Mouse (Mus musculus) hindbrain, embryonic 15.5 days (tissue): Measurements from ENCODE around the gene Actn4. TPM values are rescaled to one million over a fixed set of nuclear protein-coding genes. Genes with fewer than 3 reads are reported as not detected.

Experiments
- ATAC-seq: fragments of 200-750 bp; cut with Nextera tagmentation; 2 replicates; pipeline ENCODE4 v1.8.0; 2017; ENCODE audit warnings: low read depth, moderate number of reproducible peaks, moderate TSS enrichment; ENCODE audit not compliant: low FRiP score
- H3K27ac ChIP-seq: fragments of 300-500 bp; sonication (generic); replicated peaks from 2 replicates; pipeline ENCODE4 v1.5.1; 2015; ENCODE audit warnings: mild to moderate bottlenecking, inconsistent platforms
- H3K27me3 ChIP-seq: fragments of 300-500 bp; sonication (generic); 2 replicates; pipeline ENCODE4 v1.6.1; 2015; ENCODE audit warnings: control low read depth, inconsistent platforms
- H3K36me3 ChIP-seq: fragments of 300-500 bp; sonication (generic); 2 replicates; pipeline ENCODE4 v1.6.1; 2015; ENCODE audit warnings: control low read depth, inconsistent platforms
- H3K4me1 ChIP-seq: fragments of 300-500 bp; sonication (generic); replicated peaks from 2 replicates; pipeline ENCODE4 v1.6.1; 2015; ENCODE audit warnings: control low read depth, inconsistent platforms
- H3K4me2 ChIP-seq: fragments of 300-500 bp; sonication (generic); 2 replicates; pipeline ENCODE4 v1.6.1; 2015; ENCODE audit warnings: moderate library complexity, mild to moderate bottlenecking, inconsistent platforms
- H3K4me3 ChIP-seq: fragments of 300-500 bp; sonication (generic); 2 replicates; pipeline ENCODE4 v1.5.1; 2015; ENCODE audit warnings: mild to moderate bottlenecking, inconsistent platforms
- H3K9ac ChIP-seq: fragments of 300-500 bp; sonication (generic); 2 replicates; pipeline ENCODE4 v1.6.1; 2015; ENCODE audit warnings: inconsistent platforms
- H3K9me3 ChIP-seq: fragments of 300-500 bp; sonication (generic); 2 replicates; pipeline ENCODE4 v1.6.1; 2016; ENCODE audit warnings: control low read depth, inconsistent platforms
- WGBS: fragments of 180-500 bp; shearing (Covaris S2); methylation state at CpG from one replicate; pipeline ENCODE4 v1.1.7; 2015; 5-methylcytosine and 5-hydroxymethylcytosine counted together
- polyA plus RNA-seq: library from polyadenylated mRNA; unstranded; fragments of >200 nt; fragmentation: Nextera tagmentation; extraction: Ambion mirVana; gene quantifications from 2 replicates; pipeline ENCODE4 v1.2.1, GENCODE M21; 2015

Gene Actn4
- polyA plus RNA-seq, 1 experiment from 2014 or later = 154 TPM

DNA sequence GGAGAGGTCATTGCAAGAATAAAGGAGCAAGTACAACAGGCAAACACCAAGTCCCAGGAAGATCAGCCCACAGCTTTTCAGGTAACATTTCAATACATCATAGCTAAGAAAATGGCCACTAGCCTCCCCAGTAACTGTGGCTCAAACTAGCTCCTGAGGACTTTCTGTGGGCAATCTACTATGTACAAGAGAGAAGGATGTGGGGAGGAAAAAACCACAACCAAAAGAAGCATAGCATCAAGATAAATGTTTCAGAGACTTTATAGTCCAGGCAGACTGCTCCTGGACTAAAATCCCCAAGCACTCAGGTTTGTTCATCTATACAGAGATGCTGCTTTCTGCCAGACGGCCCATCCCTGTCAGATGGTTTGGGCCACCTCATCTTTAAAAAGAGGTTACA lies 5.9 kb downstream of the Actn4 start:
- Histone ChIP-seq H3K27me3 (no peaks in the 10 kb centered on the region), H3K4me3 (no peak overlapping the region), H3K4me1 (peaks cover 67% of the 10 kb centered on the region), H3K36me3 (no peaks in the 10 kb centered on the region), H3K27ac (no peak overlapping the region), H3K4me2 (no peak overlapping the region), H3K9ac (no peak overlapping the region), H3K9me3 (no peaks in the 10 kb centered on the region)
- ATAC-seq = no peak
- 90% methylated on average over 1 of the region's 1 CpGs for WGBS

DNA sequence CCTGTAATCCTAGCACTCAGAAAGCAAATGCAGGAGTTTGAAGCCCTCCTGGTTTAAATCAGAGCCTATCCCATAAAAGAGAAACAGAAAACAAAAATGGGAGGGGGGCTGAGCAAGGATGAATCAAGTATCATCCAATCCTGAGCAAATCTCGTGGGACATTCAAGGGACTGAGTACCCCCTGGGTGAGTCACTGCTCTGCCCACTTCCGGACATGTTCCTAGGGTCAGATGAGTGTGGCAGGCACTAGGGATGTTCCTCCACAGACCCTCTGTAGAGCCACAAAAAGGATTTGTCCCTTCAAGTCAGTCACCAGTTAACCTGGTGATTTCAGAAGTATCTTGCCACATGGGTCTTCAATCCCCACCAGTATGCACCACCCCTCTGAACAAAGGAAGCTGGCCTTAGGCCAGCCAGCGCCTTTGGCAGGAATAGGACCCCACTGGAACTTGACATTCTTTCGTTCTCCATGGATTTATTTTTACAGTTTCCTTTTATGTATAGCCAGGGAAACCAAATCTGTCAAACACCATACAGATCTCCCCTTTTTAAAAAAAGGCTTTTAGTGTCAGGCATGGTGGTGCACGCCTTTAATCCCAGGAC lies 6.7 kb downstream of the Actn4 start:
- Histone ChIP-seq H3K27ac (peak overlapping the region; percentile 50; the same call in 1 of the 2 replicates), H3K9ac (no peak overlapping the region), H3K4me2 (no peak overlapping the region), H3K4me3 (no peak overlapping the region), H3K4me1 (peaks cover 58% of the 10 kb centered on the region), H3K9me3 (no peaks in the 10 kb centered on the region), H3K36me3 (no peaks in the 10 kb centered on the region), H3K27me3 (no peaks in the 10 kb centered on the region)
- WGBS = 41% methylated on average over 5 of the region's 5 CpGs
- peak; percentile 15; the same call in 1 of the 2 replicates for ATAC-seq

DNA sequence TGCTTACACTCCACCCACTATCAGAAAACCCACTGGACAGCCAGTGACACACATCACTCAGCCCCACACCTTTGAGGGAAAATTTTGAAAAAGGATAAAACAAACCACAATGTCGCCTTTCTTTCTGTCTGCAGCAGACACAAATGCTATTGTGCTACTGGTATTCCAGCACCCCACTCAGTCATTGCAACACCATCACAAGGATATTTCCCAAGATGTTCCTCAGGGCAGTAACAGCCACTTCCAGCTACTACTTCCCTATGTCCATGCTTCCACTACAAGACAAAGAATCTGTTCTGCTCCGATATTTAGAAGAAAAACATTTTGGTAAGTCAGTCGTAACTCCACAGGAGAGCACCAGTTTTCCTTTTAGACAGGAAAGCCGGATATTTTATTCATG lies 7.4 kb downstream of the Actn4 start:
- Histone ChIP-seq H3K27ac (0 out of 2 replicates have a peak overlapping the region, but pooled peaks have one; percentile 33), H3K9me3 (no peaks in the 10 kb centered on the region), H3K4me1 (peaks cover 52% of the 10 kb centered on the region), H3K27me3 (no peaks in the 10 kb centered on the region), H3K4me3 (no peak overlapping the region), H3K4me2 (no peak overlapping the region), H3K36me3 (no peaks in the 10 kb centered on the region), H3K9ac (no peak overlapping the region)
- 75% methylated on average over 4 of the region's 4 CpGs for WGBS
- ATAC-seq = no peak

DNA sequence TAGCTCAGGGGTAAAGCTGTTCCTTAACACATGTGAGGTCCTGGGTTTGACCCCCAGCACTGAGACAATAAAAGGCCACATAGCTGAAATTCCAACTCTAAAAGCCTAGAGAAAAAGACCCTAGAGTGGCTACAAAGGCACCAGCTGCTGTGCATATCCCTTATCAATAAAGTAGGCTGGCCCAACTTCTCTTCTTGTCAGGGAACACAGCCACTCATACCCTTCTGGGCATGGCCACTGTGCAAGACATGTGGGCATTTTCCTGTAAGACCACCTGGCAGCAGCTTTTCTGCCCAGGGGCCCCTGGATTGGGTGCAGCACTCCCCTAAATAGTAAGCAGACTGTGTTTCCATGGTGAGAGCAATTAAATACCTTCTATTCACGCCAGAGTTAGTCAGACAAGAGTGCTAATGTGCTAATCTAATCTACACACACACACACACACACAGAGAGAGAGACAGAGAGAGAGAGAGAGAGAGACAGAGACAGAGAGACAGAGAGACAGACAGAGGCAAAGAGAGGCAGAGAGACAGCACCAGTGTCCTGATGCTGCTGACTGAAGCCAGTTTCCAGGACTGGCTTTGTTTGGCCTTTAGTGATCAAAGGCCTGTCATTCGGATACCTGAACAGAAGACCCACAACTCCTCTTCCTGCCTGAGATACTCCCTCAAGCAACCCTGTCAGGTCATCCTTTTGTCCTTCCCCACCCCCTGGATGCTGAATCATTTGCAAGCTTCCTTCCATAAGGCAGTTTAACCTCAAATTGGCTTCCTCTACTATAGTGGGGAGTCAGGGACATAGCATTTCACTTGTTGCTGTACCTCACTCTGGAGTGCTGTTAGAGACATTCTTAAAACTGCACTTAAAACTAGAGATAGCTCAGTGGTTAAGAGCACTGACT lies 8.4 kb downstream of the Actn4 start:
- Histone ChIP-seq H3K4me1 (peaks cover 41% of the 10 kb centered on the region), H3K4me2 (no peak overlapping the region)
- 11% methylated on average over 2 of the region's 2 CpGs for WGBS

DNA sequence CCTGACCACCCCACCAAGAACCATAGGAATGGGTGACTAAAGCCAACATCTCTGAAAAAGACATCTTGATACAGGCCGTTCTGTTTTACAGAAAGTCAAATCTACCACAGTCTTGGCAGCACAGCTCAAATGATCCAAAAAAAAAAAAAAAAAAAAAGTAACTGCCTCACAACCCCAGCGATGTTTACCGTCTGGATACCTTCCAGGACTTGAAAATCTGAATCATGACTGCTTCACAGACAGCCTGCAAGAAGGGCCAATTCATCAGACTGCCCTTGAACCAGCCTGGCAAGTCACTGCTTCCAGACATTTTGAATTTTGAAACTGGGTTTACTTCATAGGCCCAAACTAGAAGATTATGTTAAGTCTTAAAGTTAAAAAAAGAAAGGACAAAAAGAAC lies 9.4 kb downstream of the Actn4 start:
- no peak for ATAC-seq
- no peaks in the 10 kb centered on the region for H3K36me3 ChIP-seq
- H3K27me3 ChIP-seq = no peaks in the 10 kb centered on the region
- no peak overlapping the region for H3K4me3 ChIP-seq
- WGBS = 31% methylated on average over 3 of the region's 3 CpGs
- H3K4me2 ChIP-seq = no peak overlapping the region
- 0 out of 2 replicates have a peak overlapping the region, but pooled peaks have one; percentile 6 for H3K27ac ChIP-seq
- H3K9me3 ChIP-seq = no peaks in the 10 kb centered on the region
- peaks cover 34% of the 10 kb centered on the region for H3K4me1 ChIP-seq
- no peak overlapping the region for H3K9ac ChIP-seq

More for the DNA sequence above, 8.4 kb downstream of the Actn4 start:
- Histone ChIP-seq H3K9ac (no peak overlapping the region), H3K27me3 (no peaks in the 10 kb centered on the region), H3K27ac (peak overlapping the region; percentile 35), H3K36me3 (no peaks in the 10 kb centered on the region), H3K4me3 (no peak overlapping the region), H3K9me3 (no peaks in the 10 kb centered on the region)
- peak; percentile 40; the same call in 1 of the 2 replicates for ATAC-seq

DNA sequence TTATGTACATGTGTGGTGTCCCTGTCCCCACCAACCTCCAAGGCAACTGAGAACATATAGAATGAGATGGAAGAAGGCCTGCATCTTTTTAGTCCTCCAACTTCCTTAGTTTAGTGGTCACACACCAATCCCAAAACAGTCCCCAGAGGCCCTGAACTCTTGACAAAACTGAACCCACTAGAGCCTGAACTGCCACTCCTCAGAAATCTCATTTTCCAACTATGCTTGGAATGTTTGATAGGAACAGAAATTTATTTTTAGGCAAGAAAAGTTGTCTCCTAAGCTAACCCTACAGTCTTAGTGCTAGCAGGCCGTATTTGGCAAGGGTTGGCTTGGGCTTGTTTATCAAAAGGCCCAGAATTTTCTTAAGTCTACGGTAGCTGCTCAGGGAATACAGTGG lies 10.4 kb downstream of the Actn4 start:
- H3K27ac ChIP-seq = no peak overlapping the region
- no peaks in the 10 kb centered on the region for H3K9me3 ChIP-seq
- H3K4me3 ChIP-seq = no peak overlapping the region
- H3K27me3 ChIP-seq = no peaks in the 10 kb centered on the region
- no peak overlapping the region for H3K9ac ChIP-seq
- peaks cover 31% of the 10 kb centered on the region for H3K4me1 ChIP-seq
- H3K4me2 ChIP-seq = no peak overlapping the region
- WGBS = 87% methylated on average over 2 of the region's 2 CpGs
- ATAC-seq = no peak
- H3K36me3 ChIP-seq = no peaks in the 10 kb centered on the region

DNA sequence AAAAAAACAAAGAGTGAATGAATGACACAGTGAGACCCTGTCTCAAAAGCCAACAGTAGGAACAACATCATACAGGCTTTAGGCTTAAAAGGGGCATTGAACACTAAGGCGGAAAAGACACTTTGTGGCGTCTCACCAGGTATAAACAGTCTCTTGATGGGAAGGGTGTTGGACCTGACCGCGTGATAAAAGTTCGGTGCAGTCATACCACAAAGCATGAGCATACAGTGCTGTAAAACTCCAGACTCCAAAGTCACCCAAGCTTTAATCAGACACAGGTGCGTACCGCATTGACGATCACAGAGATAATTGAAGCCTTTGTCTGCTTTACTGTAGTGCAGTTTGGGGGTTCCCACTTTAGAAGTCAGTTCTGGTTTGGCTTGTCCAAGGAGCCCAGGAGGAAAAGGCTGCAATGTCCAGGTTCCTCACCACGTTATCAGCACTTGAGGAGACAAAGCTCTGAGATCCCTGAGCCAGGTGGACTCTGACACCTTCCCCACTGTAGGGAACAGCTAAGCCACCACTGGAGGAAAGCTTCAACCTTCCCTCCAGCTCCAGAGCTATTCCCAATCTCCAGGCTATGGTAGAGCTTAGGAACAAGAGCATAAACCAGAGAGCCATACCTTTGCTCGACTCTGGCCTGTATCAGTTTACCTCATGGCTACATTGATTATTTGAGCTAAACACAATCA lies 11.6 kb downstream of the Actn4 start:
- H3K4me3 ChIP-seq = no peak overlapping the region
- H3K4me1 ChIP-seq = peaks cover 34% of the 10 kb centered on the region
- 95% methylated on average over 10 of the region's 10 CpGs for WGBS
- no peak overlapping the region for H3K9ac ChIP-seq
- H3K27ac ChIP-seq = no peak overlapping the region
- ATAC-seq = no peak
- no peaks in the 10 kb centered on the region for H3K9me3 ChIP-seq
- no peaks in the 10 kb centered on the region for H3K36me3 ChIP-seq
- H3K4me2 ChIP-seq = no peak overlapping the region
- no peaks in the 10 kb centered on the region for H3K27me3 ChIP-seq

DNA sequence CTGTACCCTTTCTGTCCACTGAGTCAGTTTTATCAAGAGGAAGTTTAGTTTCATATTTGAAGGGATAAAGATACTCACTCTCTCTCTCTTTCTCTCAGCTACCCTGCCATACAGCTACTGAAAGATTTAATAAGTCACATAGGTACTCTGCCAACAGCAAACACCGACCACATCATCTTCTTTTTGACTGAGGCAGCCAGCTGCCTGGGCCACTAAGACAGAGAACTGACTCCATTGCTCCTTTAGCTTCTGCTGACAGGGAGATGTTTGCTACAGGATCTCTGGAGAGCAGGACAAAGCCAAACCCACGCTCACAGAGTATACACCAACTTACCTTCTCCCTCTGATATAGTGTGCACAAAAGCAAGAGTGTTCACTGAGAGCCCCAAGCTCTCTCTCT lies 12.8 kb downstream of the Actn4 start:
- no peaks in the 10 kb centered on the region for H3K36me3 ChIP-seq
- no peaks in the 10 kb centered on the region for H3K9me3 ChIP-seq
- H3K4me3 ChIP-seq = no peak overlapping the region
- H3K27me3 ChIP-seq = no peaks in the 10 kb centered on the region
- H3K4me2 ChIP-seq = no peak overlapping the region
- ATAC-seq = no peak
- 86% methylated on average over 2 of the region's 2 CpGs for WGBS
- H3K9ac ChIP-seq = no peak overlapping the region
- peaks cover 37% of the 10 kb centered on the region for H3K4me1 ChIP-seq
- no peak overlapping the region for H3K27ac ChIP-seq

DNA sequence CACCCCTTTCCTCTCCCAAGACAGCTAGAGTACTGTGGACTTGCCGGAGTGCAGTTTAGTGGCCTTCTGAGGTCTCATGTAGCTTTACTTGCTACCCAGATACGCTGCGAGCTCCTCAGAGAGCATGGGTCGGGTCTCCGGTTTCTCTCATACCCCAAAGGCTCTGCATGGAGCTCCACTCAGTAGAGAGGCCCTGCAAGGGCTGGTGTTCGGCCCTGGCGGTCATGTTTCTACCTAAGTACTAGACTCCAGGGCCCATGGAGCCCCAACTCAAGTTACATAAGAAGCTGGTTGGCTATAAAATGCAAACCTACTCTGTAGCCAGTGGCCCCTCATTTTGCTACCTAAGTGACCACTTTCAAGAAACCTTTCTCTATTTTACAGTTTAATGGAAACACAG lies 13.4 kb downstream of the Actn4 start:
- WGBS = 97% methylated on average over 7 of the region's 7 CpGs
- H3K4me3 ChIP-seq = no peak overlapping the region
- ATAC-seq = no peak

DNA sequence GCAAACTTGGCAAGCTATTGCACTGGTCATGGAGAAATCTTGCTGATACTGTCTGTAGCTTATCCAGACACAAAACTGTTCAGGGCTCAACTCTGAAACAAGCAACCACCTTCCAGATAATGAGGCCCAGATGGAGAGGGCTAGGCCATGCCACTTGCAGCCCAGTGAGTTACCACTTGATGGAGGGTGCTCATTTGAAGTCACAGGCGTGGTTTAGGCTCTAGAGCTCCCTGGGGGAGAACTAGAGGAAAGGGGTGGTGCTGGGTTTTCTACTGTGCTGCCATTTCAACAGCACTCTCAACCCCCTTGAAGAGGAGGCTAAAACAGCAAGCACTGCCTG lies 15.9 kb downstream of the Actn4 start:
- H3K27ac ChIP-seq = 0 out of 2 replicates have a peak overlapping the region, but pooled peaks have one; percentile 5
- peaks cover 16% of the 10 kb centered on the region for H3K4me1 ChIP-seq
- H3K9me3 ChIP-seq = no peaks in the 10 kb centered on the region
- H3K4me2 ChIP-seq = no peak overlapping the region
- H3K36me3 ChIP-seq = no peaks in the 10 kb centered on the region
- no peak overlapping the region for H3K4me3 ChIP-seq
- WGBS = 59% methylated on average over 1 of the region's 1 CpGs
- no peak for ATAC-seq
- no peaks in the 10 kb centered on the region for H3K27me3 ChIP-seq
- H3K9ac ChIP-seq = no peak overlapping the region

More for the DNA sequence above, 13.4 kb downstream of the Actn4 start:
- Histone ChIP-seq H3K27ac (no peak overlapping the region), H3K9ac (no peak overlapping the region), H3K4me1 (peaks cover 32% of the 10 kb centered on the region), H3K4me2 (no peak overlapping the region), H3K36me3 (no peaks in the 10 kb centered on the region), H3K27me3 (no peaks in the 10 kb centered on the region), H3K9me3 (no peaks in the 10 kb centered on the region)

DNA sequence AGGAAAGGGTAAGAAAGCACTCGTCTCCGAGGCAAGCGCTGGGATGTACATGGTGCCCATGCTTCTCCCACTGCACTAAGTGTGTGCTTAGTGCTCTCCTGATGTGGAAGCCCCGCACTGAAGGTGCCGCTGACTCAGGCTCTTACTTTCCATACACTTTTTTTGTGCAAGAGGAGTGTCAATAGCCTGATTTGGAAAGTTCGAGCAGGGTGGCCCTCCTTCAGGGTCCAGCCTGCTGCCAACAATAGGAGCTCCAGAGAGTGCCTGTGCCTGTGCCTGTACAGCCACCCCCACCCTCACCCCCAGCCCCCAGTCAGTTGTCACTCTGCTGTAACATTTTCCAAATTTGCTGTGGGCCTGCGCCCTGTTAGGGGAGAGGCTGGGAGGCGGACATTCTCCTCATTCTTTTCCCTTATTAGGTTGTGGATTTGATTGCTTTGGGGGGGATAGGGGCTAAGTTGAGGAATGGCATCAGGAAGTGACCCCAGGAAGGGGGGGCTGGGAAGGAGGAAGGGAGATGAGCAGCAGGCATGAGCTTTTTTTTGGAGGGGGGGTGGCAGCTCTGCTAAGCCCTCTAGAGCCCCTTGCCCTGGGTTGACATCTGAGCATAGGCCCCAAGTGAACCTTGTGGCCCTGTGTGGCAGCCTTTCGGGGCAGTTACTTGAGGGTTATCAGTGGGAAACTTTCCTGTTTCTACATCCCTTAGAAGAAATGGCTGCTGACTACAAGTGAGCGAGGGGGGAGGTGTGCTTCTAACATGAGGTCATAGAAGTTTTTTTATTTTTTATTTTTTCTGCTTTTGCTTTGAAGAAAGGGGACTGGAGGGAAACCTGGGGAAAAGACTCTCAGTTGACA lies 16.5 kb downstream of the Actn4 start:
- H3K4me2 ChIP-seq = no peak overlapping the region
- no peaks in the 10 kb centered on the region for H3K27me3 ChIP-seq
- 0 out of 2 replicates have a peak, but pooled peaks have one; percentile 13 for ATAC-seq
- 43% methylated on average over 10 of the region's 10 CpGs for WGBS
- peak overlapping the region; percentile 33; the same call in 1 of the 2 replicates for H3K27ac ChIP-seq
- H3K9ac ChIP-seq = no peak overlapping the region
- peaks cover 16% of the 10 kb centered on the region for H3K4me1 ChIP-seq
- H3K36me3 ChIP-seq = no peaks in the 10 kb centered on the region
- no peaks in the 10 kb centered on the region for H3K9me3 ChIP-seq
- H3K4me3 ChIP-seq = no peak overlapping the region
